Mouse (Mus musculus): ENCODE data around the gene Sgms1. TPM values are rescaled to one million over a fixed set of nuclear protein-coding genes. Genes with fewer than 3 reads are reported as not detected.

The Sgms1 gene
- polyA plus RNA-seq, 1 experiment, result 15.8 TPM

DNA sequence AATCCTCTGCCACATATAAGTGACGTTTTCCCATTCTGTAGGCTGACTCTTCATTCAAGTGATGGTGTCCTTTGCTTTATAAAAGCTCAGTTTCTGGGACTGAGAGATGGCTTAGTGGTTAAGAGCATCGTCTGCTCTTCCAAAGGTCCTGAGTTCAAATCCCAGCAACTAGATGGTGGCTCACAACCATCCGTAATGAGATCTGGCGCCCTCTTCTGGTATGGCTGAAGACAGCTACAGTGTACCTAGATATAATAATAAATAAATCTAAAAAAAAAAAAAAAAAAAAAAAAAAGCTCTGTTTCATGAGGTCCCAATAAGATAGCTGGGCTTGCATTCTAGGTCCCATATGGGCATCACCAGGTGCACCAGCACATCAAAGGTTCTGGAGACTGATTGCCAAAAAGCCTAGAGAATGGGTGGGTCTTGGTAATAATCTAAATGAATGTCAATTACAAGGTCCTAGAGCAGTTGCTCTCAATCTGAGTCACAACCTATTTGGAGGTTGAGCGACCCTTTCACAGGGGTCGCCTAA is 272.0 kb downstream of the Sgms1 start:
- no peak for TF ChIP-seq CTCF (IDR thresholded peaks at IDR 0.05; ENCODE audit: extremely low read depth, insufficient read depth, insufficient read length, insufficient replicate concordance)
- TF ChIP-seq POLR2A (IDR thresholded peaks at IDR 0.05; ENCODE audit: low read depth, low read length), result no peak
- peaks cover 9% of the 10 kb centered on the region for H3K36me3 ChIP-seq (ENCODE audit: control insufficient read depth, insufficient read depth, low read length)
- H3K4me3 ChIP-seq (ENCODE audit: extremely low read depth, insufficient read depth, insufficient read length), result no peak overlapping the region
- no peaks in the 10 kb centered on the region for H3K27me3 ChIP-seq (ENCODE audit: control insufficient read depth, insufficient read depth, low read length)
- no peak for DNase-seq (ENCODE audit: low read depth in 1 of 2, low spot score in 2 of 2)
- WGBS, result 90% methylated on average over 6 of the region's 6 CpGs
- no peak overlapping the region for H3K27ac ChIP-seq (ENCODE audit: insufficient read depth, low read length)
- H3K4me1 ChIP-seq (ENCODE audit: control insufficient read depth, insufficient read depth, insufficient read length), result peaks cover 2% of the 10 kb centered on the region; the same call in 1 of the 2 replicates

DNA sequence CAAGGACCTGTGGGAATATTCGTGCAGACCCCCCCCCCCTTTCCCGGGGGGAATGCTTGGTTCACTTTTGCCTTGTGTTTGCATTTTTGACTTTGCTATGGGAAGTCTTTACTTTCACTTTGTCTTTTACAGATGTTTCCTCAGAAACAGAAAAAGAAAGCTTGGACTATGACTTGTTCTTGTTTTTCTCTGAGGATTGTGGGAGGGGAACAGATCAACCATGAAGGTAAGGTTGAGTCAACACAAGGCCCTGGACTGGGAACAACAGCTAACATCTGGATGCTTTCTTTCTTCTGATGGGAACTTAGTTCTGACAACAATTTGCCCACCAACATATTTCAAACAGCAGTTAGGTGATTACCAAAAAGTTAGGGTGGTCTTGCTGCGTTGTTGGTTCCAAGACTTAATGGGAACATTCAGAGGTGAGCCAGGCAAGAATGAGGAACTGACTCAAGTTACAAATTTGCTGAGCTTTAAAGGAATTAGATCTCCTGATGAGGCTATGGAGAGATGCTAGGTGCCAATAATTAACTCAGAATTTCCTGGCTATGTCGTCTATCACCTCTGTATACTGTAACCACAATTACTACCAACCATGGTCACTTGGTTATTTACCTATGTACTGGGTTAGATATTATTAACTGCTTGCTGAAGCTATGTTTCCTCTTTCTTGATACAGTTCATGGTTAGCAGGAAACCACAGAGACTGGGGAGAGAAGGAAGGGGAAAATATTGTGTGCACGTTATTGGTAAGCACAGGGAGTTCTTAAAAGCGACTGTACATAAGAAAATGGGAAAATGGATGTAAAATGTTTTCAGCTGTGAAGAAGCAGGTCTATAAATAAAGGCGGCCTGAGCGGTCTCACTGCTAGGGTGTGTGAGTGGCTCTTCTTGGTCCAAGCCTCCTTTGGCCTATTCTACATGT is 277.4 kb downstream of the Sgms1 start:
- TF ChIP-seq POLR2A (IDR thresholded peaks at IDR 0.05; ENCODE audit: low read depth, low read length) (no peak), CTCF (IDR thresholded peaks at IDR 0.05; ENCODE audit: extremely low read depth, insufficient read depth, insufficient read length, insufficient replicate concordance) (no peak)
- Histone ChIP-seq H3K27ac (ENCODE audit: insufficient read depth, low read length) (peak overlapping the region; percentile 44; the same call in 1 of the 2 replicates), H3K4me1 (ENCODE audit: control insufficient read depth, insufficient read depth, insufficient read length) (peaks cover 8% of the 10 kb centered on the region; the same call in 1 of the 2 replicates), H3K27me3 (ENCODE audit: control insufficient read depth, insufficient read depth, low read length) (no peaks in the 10 kb centered on the region), H3K4me3 (ENCODE audit: extremely low read depth, insufficient read depth, insufficient read length) (no peak overlapping the region), H3K36me3 (ENCODE audit: control insufficient read depth, insufficient read depth, low read length) (no peaks in the 10 kb centered on the region)
- no peak for DNase-seq (ENCODE audit: low read depth in 1 of 2, low spot score in 2 of 2)
- 10% methylated on average over 8 of the region's 8 CpGs for WGBS

DNA sequence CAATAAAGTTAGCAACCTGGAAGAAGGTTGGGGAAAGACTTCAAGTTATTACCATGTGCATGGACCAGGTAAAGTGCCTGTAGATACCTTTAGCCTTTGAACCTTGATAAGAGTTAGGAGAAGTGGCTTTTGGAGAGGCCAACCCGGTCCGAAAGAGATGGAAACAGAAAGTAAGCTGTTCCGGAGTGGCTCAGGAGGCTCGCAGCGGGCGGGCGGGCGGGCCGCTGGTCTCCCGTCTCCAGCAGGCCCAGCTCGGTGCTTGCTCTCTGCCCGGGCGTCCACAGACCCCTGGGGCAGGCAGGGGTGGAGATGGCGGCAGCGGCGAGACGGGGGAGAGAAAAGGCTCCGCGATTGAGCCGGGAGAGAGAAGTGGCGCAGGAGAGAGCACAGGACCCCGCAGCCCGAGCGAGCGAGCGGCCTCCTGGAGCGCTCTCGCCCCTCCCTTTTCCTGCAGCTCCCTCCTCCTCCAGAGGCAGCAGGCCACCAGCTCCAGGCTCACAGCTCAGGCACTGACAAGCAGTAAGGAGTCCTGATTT is 281.7 kb downstream of the Sgms1 start, which contains the start of gene Asah2:
Asah2 (minus strand) TSS at position 441 of the 536 bp plus-strand sequence.
- Histone ChIP-seq H3K4me1 (ENCODE audit: control insufficient read depth, insufficient read depth, insufficient read length) (peaks cover 8% of the 10 kb centered on the region; the same call in 1 of the 2 replicates), H3K36me3 (ENCODE audit: control insufficient read depth, insufficient read depth, low read length) (no peaks in the 10 kb centered on the region), H3K27ac (ENCODE audit: insufficient read depth, low read length) (peak within 1 kb of the TSS; percentile 90), H3K27me3 (ENCODE audit: control insufficient read depth, insufficient read depth, low read length) (no peaks in the 10 kb centered on the region), H3K4me3 (ENCODE audit: extremely low read depth, insufficient read depth, insufficient read length) (peak within 1 kb of the TSS; percentile 95)
- no peak; the same call in 1 of the 2 replicates for TF ChIP-seq POLR2A (IDR thresholded peaks at IDR 0.05; ENCODE audit: low read depth, low read length)
- no peak for TF ChIP-seq CTCF (IDR thresholded peaks at IDR 0.05; ENCODE audit: extremely low read depth, insufficient read depth, insufficient read length, insufficient replicate concordance)
- WGBS, result 1% methylated on average over 28 of the region's 28 CpGs
- peak in 1 of 2 experiments; percentile 59 for DNase-seq (ENCODE audit: low read depth in 1 of 2, low spot score in 2 of 2)

DNA sequence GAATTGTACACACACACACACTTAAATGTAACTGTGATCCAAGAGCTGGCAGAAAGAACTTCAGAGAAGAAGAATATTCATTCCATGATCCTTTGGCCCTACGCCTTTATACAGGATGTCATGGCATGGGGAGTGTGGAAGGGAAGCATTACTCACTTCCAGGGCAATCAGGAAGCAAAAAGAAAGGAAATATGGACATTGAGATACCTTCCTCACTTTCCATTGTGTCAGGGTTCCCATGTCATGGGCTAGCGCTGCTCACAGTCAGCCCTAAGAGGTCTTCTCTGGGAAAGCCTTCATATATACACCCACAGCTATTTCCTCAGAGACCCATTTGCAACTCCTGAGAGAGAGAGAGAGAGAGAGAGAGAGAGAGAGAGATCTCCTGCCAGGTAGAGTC is 282.8 kb downstream of the Sgms1 start:
- Histone ChIP-seq H3K27ac (ENCODE audit: insufficient read depth, low read length) (no peak overlapping the region), H3K27me3 (ENCODE audit: control insufficient read depth, insufficient read depth, low read length) (no peaks in the 10 kb centered on the region), H3K4me1 (ENCODE audit: control insufficient read depth, insufficient read depth, insufficient read length) (peaks cover 2% of the 10 kb centered on the region; the same call in 1 of the 2 replicates), H3K4me3 (ENCODE audit: extremely low read depth, insufficient read depth, insufficient read length) (no peak overlapping the region), H3K36me3 (ENCODE audit: control insufficient read depth, insufficient read depth, low read length) (no peaks in the 10 kb centered on the region)
- DNase-seq (ENCODE audit: low read depth in 1 of 2, low spot score in 2 of 2), result no peak
- TF ChIP-seq CTCF (IDR thresholded peaks at IDR 0.05; ENCODE audit: extremely low read depth, insufficient read depth, insufficient read length, insufficient replicate concordance), result no peak
- WGBS, result 92% methylated on average over 2 of the region's 2 CpGs

DNA sequence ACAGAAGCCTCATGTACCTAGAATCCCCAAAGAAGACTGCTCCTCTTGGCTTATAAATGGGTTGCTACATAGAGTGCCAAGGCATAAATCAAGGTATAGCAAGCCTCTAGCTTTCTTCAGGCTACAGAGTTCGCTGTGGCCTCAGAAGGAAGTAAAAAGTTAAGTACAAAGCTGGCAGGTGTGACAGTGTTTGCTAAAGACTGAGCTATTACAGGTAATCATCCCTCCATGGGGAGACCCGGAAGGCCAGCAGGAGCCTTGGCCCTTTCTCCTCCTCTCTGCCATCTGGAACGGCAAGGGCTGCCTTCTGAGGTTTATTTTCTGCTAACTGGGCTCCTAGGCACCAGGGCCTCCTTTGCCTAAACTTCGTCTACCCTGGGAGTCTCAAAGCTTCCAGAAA is 285.3 kb downstream of the Sgms1 start:
- TF ChIP-seq POLR2A (IDR thresholded peaks at IDR 0.05; ENCODE audit: low read depth, low read length) (no peak), CTCF (IDR thresholded peaks at IDR 0.05; ENCODE audit: extremely low read depth, insufficient read depth, insufficient read length, insufficient replicate concordance) (no peak)
- no peaks in the 10 kb centered on the region for H3K4me1 ChIP-seq (ENCODE audit: control insufficient read depth, insufficient read depth, insufficient read length)
- no peak for DNase-seq (ENCODE audit: low read depth in 1 of 2, low spot score in 2 of 2)
- no peak overlapping the region for H3K4me3 ChIP-seq (ENCODE audit: extremely low read depth, insufficient read depth, insufficient read length)
- H3K27ac ChIP-seq (ENCODE audit: insufficient read depth, low read length), result no peak overlapping the region
- H3K36me3 ChIP-seq (ENCODE audit: control insufficient read depth, insufficient read depth, low read length), result no peaks in the 10 kb centered on the region
- no peaks in the 10 kb centered on the region for H3K27me3 ChIP-seq (ENCODE audit: control insufficient read depth, insufficient read depth, low read length)
- WGBS, result 90% methylated on average over 4 of the region's 4 CpGs

DNA sequence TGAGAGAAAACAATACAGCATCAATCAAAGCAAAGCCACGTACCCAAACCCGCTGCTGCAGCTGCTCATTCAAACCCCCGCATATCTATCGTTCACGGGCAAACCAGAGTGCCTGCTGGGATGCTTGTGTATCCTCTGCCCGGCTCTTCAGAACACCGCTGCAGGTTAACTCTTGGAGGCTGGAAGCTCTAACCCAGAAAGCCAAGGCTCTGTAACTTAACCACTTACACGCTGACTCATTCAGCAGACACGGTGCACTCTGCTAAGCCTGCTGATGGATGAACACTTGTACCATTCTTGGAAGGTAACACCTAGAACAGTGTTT is 286.6 kb downstream of the Sgms1 start:
- TF ChIP-seq CTCF (IDR thresholded peaks at IDR 0.05; ENCODE audit: extremely low read depth, insufficient read depth, insufficient read length, insufficient replicate concordance), result no peak
- TF ChIP-seq POLR2A (IDR thresholded peaks at IDR 0.05; ENCODE audit: low read depth, low read length), result no peak
- Histone ChIP-seq H3K4me1 (ENCODE audit: control insufficient read depth, insufficient read depth, insufficient read length) (no peaks in the 10 kb centered on the region), H3K36me3 (ENCODE audit: control insufficient read depth, insufficient read depth, low read length) (no peaks in the 10 kb centered on the region), H3K27me3 (ENCODE audit: control insufficient read depth, insufficient read depth, low read length) (no peaks in the 10 kb centered on the region), H3K27ac (ENCODE audit: insufficient read depth, low read length) (no peak overlapping the region), H3K4me3 (ENCODE audit: extremely low read depth, insufficient read depth, insufficient read length) (no peak overlapping the region)
- no peak for DNase-seq (ENCODE audit: low read depth in 1 of 2, low spot score in 2 of 2)
- WGBS, result 71% methylated on average over 9 of the region's 9 CpGs
